In genomic region chr2:35729077-35730065, GRCm38 (mm10) we compare ENCODE assay signal across 8 mouse cellular contexts.
DNase-seq lines count a peak whose midpoint lies in the region; ATAC-seq lines count a peak whose summit lies in the region.

No protein-coding gene starts in this region.

- H3K9ac ChIP-seq in heart, embryonic 11.5 days (ENCODE audit: low read depth, low read length): peak overlapping the region; percentile 12; the same call in 1 of the 2 replicates
- H3K9ac ChIP-seq in lung, embryonic 16.5 days (ENCODE audit: low read length): peak overlapping the region; percentile 45; the same call in 1 of the 2 replicates

- 48% methylated on average over 16 of the region's 16 CpGs for WGBS in heart, embryonic 11.5 days (ENCODE audit: insufficient replicate concordance)
- WGBS in lung, embryonic 16.5 days: 45% methylated on average over 16 of the region's 16 CpGs

- peak; percentile 74 for ATAC-seq in heart, embryonic 11.5 days (replicated peaks; ENCODE audit: insufficient number of reproducible peaks, low FRiP score, low TSS enrichment)
- peak; percentile 81 for ATAC-seq in lung, embryonic 16.5 days (ENCODE audit: low read depth)

- no peak overlapping the region for H3K4me2 ChIP-seq in heart, embryonic 11.5 days
- H3K4me2 ChIP-seq in lung, embryonic 16.5 days (ENCODE audit: low read depth, low read length): no peak overlapping the region

- no peaks in the 10 kb centered on the region for H3K27me3 ChIP-seq in heart, embryonic 11.5 days (ENCODE audit: control insufficient read depth, insufficient read depth, low read length)
- H3K27me3 ChIP-seq in lung, embryonic 16.5 days (ENCODE audit: control insufficient read depth, insufficient read depth, low read depth, low read length): no peaks in the 10 kb centered on the region

- H3K27ac ChIP-seq in heart, embryonic 11.5 days (ENCODE audit: low read depth, low read length): peak overlapping the region; percentile 74
- peak overlapping the region; percentile 67; the same call in 1 of the 2 replicates for H3K27ac ChIP-seq in lung, embryonic 16.5 days (ENCODE audit: low read length)

- DNase-seq in Muller cell, postnatal 12 days (ENCODE audit: inconsistent ontology term): peak; percentile 26
- peak; percentile 74 for DNase-seq in embryo, embryonic 9.5 days (ENCODE audit: extremely low spot score)
- peak; percentile 81 for DNase-seq in kidney, adult 9 months
- peak; percentile 45 for DNase-seq in skeletal muscle tissue, adult 2 months (ENCODE audit: low read depth, low spot score)
- no peak for DNase-seq in cerebellum, adult 18-20 months
- no peak for DNase-seq in left cerebral cortex, adult 8-10 months (ENCODE audit: low spot score in 2 of 2)

- peaks cover 21% of the 10 kb centered on the region for H3K36me3 ChIP-seq in heart, embryonic 11.5 days (ENCODE audit: control insufficient read depth, insufficient read depth, low read length)
- H3K36me3 ChIP-seq in lung, embryonic 16.5 days (ENCODE audit: control insufficient read depth, insufficient read depth, low read length): peaks cover 20% of the 10 kb centered on the region

- H3K4me1 ChIP-seq in heart, embryonic 11.5 days (ENCODE audit: control insufficient read depth, insufficient read depth, low read length): peaks cover 16% of the 10 kb centered on the region
- H3K4me1 ChIP-seq in lung, embryonic 16.5 days (replicated peaks; ENCODE audit: control insufficient read depth, insufficient read depth, low read length): peaks cover 23% of the 10 kb centered on the region

- no peaks in the 10 kb centered on the region for H3K9me3 ChIP-seq in heart, embryonic 11.5 days (replicated peaks; ENCODE audit: control insufficient read depth, low read length)
- H3K9me3 ChIP-seq in lung, embryonic 16.5 days (ENCODE audit: control insufficient read depth, low read length): no peaks in the 10 kb centered on the region

- no peak overlapping the region for H3K4me3 ChIP-seq in heart, embryonic 11.5 days (ENCODE audit: low read depth, low read length)
- no peak overlapping the region for H3K4me3 ChIP-seq in lung, embryonic 16.5 days (ENCODE audit: low read length)

Comparison
In these comparisons a context has a peak if more than half of its experiments do, and no peak if none do; other contexts are left out.
1. DNase-seq: peak in Muller cell, postnatal 12 days (single experiment), embryo, embryonic 9.5 days (single experiment), kidney, adult 9 months (single experiment) and skeletal muscle tissue, adult 2 months (single experiment); none in cerebellum, adult 18-20 months (0 of 2) and left cerebral cortex, adult 8-10 months (0 of 2).